Mouse (Mus musculus) forebrain, embryonic 10.5 days (tissue): ENCODE results near the gene Hoxa10. TPM values are rescaled to one million over a fixed set of nuclear protein-coding genes. Genes with fewer than 3 reads are reported as not detected.

Experiments
- DNase-seq: peaks from one replicate; pipeline ENCODE4 v3.0.0-alpha.2; 2017; ENCODE audit warnings: low spot score; ENCODE audit errors: extremely low spot score
- H3K27ac ChIP-seq: fragments of 300-500 bp; sonication (generic); 2 replicates; pipeline ENCODE4 v1.5.1; 2016; ENCODE audit warnings: mild to moderate bottlenecking
- H3K27me3 ChIP-seq: fragments of 300-500 bp; sonication (generic); 2 replicates; pipeline ENCODE4 v1.6.1; 2016; ENCODE audit warnings: mild to moderate bottlenecking; ENCODE audit not compliant: poor library complexity, severe bottlenecking
- H3K36me3 ChIP-seq: fragments of 300-500 bp; sonication (generic); replicated peaks from 2 replicates; pipeline ENCODE4 v1.6.1; 2016; ENCODE audit warnings: mild to moderate bottlenecking, moderate library complexity
- H3K4me1 ChIP-seq: fragments of 300-500 bp; sonication (generic); 2 replicates; pipeline ENCODE4 v1.6.1; 2016
- H3K4me3 ChIP-seq: fragments of 300-500 bp; sonication (generic); 2 replicates; pipeline ENCODE4 v1.5.1; 2016; ENCODE audit warnings: mild to moderate bottlenecking, moderate library complexity
- H3K9me3 ChIP-seq: fragments of 300-500 bp; sonication (generic); 2 replicates; pipeline ENCODE4 v1.6.1; 2016; ENCODE audit warnings: mild to moderate bottlenecking, moderate library complexity
- whole genome bisulfite sequencing: fragments of 180-500 bp; shearing (Covaris S2); methylation state at CpG from one replicate; pipeline ENCODE4 v1.1.7; 2016; 5-methylcytosine and 5-hydroxymethylcytosine counted together
- polyA plus RNA-seq: library from polyadenylated mRNA; unstranded; fragments of >200 nt; fragmentation: Nextera tagmentation; extraction: Ambion mirVana; gene quantifications from 2 replicates; pipeline ENCODE4 v1.2.1, GENCODE M21; 2016

Gene Hoxa10
- polyA plus RNA-seq, 1 experiment from 2014 or later, result not detected

DNA sequence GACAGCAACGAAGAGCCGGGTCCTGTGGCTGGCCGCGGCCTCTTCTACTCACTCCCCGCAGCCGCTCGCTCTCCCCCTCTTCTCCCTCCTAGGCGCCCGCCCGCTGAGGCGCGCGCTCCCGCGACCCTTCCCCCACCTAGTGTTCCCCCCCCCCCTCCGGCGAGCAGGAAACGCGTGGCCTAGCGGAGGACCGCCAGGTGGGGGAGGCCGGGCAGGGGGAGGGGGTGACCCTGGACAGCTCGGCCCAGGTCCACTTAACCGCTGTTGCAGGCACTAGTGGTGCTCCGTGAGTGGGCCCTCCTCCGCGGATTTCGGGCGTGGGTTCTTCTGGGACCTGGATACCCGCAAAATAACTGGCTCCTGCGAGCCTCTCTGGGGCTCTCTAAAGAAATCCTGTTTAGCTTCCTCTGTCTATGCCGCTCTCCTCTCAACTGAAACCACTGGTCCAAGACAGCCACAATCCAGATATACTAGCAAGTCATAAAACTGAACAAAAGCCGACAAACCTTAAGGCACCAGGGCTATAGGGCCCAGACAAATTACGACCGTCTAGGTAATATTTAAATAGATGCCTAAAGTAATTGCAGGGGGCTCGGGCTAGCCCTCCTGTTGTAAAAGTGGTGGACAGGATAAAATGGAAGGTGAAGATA is 10.0 kb downstream of the Hoxa10 start, which contains the start of gene Hoxa9:
TSS of gene Hoxa9 (minus strand) at position 574 of the 650 bp plus-strand sequence.
- peaks cover 100% of the 10 kb centered on the region for H3K27me3 ChIP-seq
- no peak for DNase-seq
- no peak within 1 kb of the TSS for H3K27ac ChIP-seq
- 2% methylated on average over 21 of the region's 36 CpGs for WGBS
- no peaks in the 10 kb centered on the region for H3K9me3 ChIP-seq
- H3K4me3 ChIP-seq, result no peak within 1 kb of the TSS
- H3K36me3 ChIP-seq, result no peaks in the 10 kb centered on the region
- H3K4me1 ChIP-seq, result peaks cover 17% of the 10 kb centered on the region

DNA sequence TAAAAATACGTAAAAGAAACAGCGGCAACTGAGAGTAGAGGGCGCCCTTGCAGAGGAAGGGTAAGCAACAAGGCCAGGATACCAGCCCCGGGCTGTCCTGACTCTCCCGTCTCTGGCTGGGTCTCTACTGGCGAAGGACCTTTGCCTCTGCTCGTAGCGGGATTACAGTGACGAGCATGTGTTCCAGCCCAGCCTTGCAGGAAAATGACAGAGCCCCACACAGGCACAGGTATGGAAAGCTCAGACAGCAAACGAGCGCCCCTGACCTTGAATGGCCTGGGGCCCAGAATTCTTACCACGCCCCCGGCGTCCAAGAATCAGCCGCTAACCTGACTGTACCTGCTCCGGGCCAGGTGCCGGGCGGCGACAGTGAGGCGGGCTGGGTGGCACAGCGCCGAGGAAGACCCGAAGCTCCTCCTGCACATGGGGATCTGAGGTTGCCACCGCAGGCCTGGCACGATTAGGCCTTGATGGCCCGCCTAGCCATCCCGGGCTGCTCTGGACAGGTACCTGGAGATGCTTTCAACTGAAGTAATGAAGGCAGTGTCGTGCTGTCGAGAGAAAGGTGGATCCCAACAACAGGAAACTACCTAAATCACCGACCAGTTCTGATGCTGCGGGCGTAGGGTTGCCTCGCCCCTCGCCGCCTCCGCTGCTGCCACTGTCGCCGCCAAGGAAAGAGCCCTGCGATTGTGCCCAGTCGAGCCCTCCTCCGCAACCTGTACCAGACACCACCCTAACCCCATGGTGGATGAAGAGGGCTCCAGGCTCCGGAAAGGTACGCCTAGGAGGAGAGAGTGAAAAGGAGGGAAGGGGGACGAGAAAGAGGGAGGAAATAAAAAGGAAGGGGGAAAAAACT is 10.9 kb downstream of the Hoxa10 start:
- WGBS, result 2% methylated on average over 44 of the region's 44 CpGs
- Histone ChIP-seq H3K9me3 (no peaks in the 10 kb centered on the region), H3K27ac (no peak overlapping the region), H3K4me3 (no peak overlapping the region), H3K27me3 (peaks cover 100% of the 10 kb centered on the region), H3K4me1 (peaks cover 18% of the 10 kb centered on the region), H3K36me3 (no peaks in the 10 kb centered on the region)
- DNase-seq, result no peak

DNA sequence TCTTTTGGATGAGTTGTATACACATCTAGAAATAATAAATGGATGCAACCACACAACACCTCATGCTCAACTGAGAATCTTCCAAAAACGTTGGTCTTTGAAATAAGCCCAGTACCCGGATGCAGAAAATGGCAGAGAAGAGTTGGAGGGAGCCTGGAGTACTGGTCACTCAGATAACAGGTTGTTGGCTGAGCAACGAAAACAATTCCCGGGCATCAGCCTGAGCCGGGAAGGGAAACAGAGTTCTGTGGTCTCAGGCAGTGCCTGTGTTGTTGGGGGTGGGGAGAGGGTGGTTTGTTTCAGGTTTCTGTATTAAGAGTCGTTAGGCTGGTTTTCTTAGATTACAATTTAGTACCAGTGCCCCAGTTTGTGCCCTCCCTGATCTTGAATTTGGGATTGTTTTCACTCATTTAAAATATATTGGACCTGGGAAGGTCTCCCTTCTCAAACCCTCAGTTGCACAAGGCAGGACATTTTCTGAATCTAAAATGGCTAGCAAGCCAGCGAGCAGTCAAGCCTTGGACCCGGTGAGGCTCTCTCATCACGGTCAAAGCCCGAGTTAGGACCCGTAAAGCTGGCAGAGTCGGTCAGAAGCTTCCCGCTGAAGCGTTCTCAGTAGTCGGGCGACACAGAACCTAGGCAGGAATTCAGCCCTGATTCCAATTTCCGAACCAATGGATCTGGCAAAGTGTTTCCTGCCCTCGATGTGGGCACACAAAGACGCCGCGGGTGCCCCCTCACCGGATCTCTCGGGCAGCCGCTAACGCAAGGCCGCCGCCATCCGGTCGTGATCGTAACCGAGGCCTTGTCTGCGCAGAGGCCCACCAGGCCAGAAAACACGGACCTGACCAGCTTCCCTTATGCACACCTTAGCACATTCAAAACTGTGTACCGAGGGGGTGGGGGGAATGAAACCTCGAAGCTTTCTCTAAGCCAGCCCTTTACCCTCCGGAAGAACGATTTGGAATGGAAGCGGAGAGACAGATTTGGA is 11.9 kb downstream of the Hoxa10 start:
- Histone ChIP-seq H3K4me3 (no peak overlapping the region), H3K4me1 (peaks cover 10% of the 10 kb centered on the region), H3K27ac (no peak overlapping the region), H3K36me3 (no peaks in the 10 kb centered on the region), H3K9me3 (no peaks in the 10 kb centered on the region), H3K27me3 (peaks cover 100% of the 10 kb centered on the region)
- DNase-seq, result no peak
- 1% methylated on average over 38 of the region's 38 CpGs for WGBS

DNA sequence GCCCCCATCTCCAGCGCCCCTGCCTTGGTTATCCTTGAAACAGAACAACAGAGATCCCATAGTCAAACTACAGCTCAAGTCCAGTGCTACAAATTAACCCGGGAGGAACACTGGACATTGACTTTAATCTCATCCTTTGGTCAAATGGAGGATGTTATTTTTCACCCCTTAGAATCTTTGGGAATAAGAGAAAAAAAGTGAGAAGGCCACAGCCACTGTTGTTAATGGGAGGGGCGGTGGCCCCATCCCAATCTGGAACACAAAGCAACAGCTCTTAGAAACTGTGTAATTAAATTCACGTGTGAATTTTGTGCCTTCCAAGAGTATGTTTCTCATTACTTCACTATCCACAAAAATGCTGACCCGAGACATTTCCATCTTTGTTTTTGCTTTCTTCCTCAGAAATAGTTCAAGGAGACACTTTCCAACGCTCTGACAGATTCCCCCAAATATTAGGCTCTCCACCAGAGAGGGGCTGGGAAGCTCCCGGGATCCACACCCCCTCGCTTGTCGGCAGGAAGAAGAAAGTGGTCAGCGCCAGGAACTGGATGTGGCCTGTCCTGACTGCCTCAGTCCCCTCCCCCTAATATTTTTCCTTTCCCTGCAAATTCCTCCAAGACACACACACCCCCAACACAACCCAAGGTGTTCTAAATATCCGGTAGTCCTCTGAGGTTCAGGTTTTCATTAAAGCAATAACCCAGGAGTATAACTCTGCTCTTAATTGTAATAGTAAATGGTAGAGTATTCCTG is 13.0 kb downstream of the Hoxa10 start:
- no peak for DNase-seq
- WGBS, result 1% methylated on average over 11 of the region's 11 CpGs
- Histone ChIP-seq H3K27ac (no peak overlapping the region), H3K36me3 (no peaks in the 10 kb centered on the region), H3K27me3 (peaks cover 100% of the 10 kb centered on the region), H3K4me1 (peaks cover 10% of the 10 kb centered on the region), H3K9me3 (no peaks in the 10 kb centered on the region), H3K4me3 (no peak overlapping the region)

DNA sequence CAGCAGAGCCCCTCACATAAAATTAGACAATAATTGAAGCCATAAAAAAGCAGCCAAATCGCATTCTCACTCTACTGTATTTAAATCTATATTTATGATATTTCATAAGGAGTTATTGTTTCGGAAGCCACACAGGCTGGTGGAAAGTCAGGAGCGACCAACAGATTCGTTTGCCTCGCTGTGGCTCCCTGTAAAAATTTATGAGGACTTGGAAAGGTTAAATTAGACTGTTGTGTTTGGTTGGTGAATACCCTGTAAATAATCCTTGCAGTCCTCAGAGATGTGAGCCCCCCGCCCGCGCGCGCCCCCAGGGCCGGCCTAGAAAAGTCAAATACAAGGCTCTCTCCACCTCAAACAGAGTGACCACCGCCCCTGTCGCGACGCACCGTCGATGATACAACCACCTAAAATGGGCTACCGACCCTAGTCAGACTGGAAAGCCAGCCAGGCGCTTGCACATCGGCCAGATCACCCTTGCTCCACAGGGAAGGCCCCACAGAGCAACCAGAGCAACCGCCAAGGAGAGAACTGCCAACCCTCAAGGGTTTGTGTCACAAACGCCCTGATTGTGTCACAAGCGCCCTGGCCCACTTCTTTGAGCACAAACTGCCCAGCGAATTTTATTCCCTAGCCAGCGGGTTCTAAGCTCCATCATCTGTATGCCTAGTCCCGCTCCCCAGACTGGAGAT is 13.9 kb downstream of the Hoxa10 start:
- 3% methylated on average over 26 of the region's 26 CpGs for WGBS

DNA sequence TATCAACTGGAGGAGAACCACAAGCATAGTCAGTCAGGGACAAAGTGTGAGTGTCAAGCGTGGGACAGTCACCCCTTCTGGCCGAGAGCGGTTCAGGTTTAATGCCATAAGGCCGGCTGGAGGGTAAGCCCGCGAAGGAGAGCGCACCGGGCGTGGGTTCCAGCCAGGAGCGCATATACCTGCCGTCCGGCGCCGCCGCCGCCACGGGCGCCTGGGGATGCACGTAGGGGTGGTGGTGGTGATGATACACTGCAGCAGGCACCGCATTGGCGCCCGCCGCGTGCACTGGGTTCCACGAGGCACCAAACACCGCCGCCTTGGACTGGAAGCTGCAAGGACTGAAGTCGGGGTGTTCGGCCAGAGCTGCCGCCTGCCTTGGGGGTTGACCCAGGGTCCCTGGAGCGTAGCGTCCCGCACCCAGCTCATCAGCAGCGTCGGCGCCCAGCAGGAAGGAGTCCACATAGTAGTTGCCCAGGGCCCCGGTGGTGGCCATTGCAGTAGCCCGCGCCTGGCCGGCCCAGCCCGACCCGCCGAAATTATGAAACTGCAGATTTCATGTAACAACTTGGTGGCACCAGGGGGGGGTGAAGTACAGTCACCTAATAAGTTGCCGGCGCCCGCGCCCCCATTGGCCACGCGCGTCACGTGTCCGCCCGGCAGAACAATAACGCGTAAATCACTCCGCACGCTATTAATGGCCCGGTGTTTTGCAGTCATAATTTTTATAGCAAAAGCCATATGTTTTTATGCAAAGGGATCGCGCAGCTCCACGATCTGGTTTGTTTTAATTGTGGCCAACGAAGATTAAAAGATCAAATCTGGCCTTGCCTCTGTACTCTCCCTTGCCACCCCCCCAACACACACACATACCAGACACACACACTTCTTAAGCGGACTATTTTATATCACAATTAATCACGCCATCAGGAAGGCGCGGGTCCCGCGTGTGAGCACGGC is 14.8 kb downstream of the Hoxa10 start:
- no peak overlapping the region for H3K4me3 ChIP-seq
- peaks cover 100% of the 10 kb centered on the region for H3K27me3 ChIP-seq
- H3K4me1 ChIP-seq, result peaks cover 21% of the 10 kb centered on the region
- no peak for DNase-seq
- H3K27ac ChIP-seq, result no peak overlapping the region
- no peaks in the 10 kb centered on the region for H3K36me3 ChIP-seq
- 2% methylated on average over 69 of the region's 69 CpGs for WGBS
- H3K9me3 ChIP-seq, result no peaks in the 10 kb centered on the region

More for the DNA sequence above, 13.9 kb downstream of the Hoxa10 start:
- no peak overlapping the region for H3K4me3 ChIP-seq
- H3K4me1 ChIP-seq, result peaks cover 14% of the 10 kb centered on the region
- peaks cover 100% of the 10 kb centered on the region for H3K27me3 ChIP-seq
- H3K36me3 ChIP-seq, result no peaks in the 10 kb centered on the region
- H3K27ac ChIP-seq, result no peak overlapping the region
- DNase-seq, result no peak
- H3K9me3 ChIP-seq, result no peaks in the 10 kb centered on the region

DNA sequence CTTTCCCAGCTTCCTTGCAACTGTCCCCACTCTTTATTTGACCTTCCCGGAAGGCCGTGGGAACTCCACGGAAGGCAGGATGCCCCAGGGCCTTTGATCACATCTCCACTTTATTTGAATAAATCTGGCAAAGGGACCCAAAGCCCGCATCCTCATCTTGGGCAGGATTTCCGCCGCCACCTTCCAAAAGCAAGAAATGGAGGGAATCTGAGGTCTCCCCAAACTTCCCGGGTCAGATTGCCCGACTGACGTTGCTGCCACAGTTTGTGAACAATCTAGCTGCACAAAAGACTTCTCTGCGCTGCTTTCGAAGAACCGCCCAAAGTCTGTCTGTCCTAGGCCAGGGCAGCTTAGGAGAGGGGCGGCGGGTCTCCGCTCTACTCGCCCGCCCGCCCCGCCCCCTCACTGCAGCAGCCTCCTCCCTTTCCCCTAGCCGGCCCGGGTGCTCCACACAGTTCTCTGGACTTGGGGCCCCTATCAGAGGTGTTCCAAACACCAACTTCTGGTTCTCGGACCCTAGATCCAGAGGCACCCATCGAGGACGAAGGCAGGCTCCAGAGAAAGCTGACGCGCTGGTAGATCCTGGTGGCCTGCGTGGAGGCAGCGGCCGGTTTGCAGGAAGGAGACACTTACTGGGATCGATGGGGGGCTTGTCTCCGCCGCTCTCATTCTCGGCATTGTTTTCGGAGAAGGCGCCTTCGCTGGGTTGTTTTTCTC is 15.6 kb downstream of the Hoxa10 start:
- Histone ChIP-seq H3K27ac (no peak overlapping the region), H3K4me3 (no peak overlapping the region), H3K27me3 (peaks cover 100% of the 10 kb centered on the region), H3K4me1 (peaks cover 16% of the 10 kb centered on the region), H3K9me3 (no peaks in the 10 kb centered on the region), H3K36me3 (no peaks in the 10 kb centered on the region)
- WGBS, result 1% methylated on average over 36 of the region's 36 CpGs
- DNase-seq, result no peak

DNA sequence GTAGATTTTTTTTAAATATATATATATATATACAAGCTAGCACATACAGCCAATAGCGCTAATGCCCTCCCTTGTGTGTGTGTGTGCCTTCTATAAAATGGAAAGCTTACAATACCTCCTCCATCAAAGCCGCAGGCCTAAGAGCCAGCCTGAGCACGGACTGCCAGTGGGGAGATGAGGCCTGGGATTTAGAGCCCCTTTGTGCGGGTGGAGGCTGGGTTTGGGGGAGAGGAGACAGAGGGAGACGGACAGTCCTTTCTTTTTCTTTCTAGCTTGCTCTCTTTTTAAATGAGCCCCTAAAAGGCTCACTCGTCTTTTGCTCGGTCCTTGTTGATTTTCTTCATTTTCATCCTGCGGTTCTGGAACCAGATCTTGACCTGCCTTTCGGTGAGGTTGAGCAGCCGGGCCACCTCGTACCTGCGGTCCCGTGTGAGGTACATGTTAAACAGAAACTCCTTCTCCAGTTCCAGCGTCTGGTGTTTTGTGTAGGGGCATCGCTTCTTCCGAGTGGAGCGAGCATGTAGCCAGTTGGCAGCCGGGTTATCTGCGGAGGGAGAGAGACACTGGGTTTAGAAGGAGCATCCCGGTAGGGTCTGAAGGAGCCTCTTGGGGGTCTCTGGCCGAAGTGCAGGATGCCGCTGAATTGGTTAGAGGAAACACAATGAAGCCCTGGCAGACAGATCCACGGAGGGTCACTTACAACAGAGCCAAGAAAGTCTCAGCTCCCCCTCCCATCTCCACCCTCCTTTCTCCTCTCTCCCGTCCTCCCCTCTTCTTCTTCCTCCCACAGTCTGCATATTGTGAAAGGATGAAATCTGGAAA is 16.5 kb downstream of the Hoxa10 start:
- H3K9me3 ChIP-seq, result no peaks in the 10 kb centered on the region
- peaks cover 16% of the 10 kb centered on the region for H3K4me1 ChIP-seq
- WGBS, result 2% methylated on average over 24 of the region's 24 CpGs
- no peak for DNase-seq
- H3K27me3 ChIP-seq, result peaks cover 100% of the 10 kb centered on the region
- H3K4me3 ChIP-seq, result no peak overlapping the region
- H3K36me3 ChIP-seq, result no peaks in the 10 kb centered on the region
- H3K27ac ChIP-seq, result no peak overlapping the region

DNA sequence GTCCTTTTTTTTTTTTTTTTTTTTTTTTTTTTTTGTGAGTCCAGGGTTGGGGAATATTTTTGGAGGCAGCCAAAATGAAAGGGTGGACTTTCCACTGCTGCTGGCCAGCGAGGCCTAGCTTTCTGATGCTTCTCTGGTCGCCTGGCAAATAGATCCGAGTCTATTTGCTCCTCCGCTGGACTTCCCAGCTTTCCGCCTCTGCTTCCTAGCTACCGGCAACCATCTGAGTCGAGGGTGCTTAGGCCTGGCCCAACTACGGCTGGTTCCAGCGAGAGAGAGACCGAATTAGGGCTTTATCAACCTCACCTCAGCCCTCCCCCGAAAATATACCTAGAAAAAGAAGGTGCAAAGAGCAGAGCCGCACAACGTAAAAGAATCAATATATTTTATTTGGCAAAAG is 17.9 kb downstream of the Hoxa10 start:
- peaks cover 17% of the 10 kb centered on the region for H3K4me1 ChIP-seq
- no peak for DNase-seq

More for the DNA sequence above, 17.9 kb downstream of the Hoxa10 start:
- Histone ChIP-seq H3K27ac (no peak overlapping the region), H3K4me3 (no peak overlapping the region), H3K9me3 (no peaks in the 10 kb centered on the region), H3K27me3 (peaks cover 100% of the 10 kb centered on the region), H3K36me3 (no peaks in the 10 kb centered on the region)
- 9% methylated on average over 13 of the region's 13 CpGs for WGBS
